Mouse (Mus musculus): Measurements from ENCODE around the gene Maml2.
A peak's percentile ranks its signal among the peaks of the same experiment; 100 is the strongest.

Gene Maml2

DNA sequence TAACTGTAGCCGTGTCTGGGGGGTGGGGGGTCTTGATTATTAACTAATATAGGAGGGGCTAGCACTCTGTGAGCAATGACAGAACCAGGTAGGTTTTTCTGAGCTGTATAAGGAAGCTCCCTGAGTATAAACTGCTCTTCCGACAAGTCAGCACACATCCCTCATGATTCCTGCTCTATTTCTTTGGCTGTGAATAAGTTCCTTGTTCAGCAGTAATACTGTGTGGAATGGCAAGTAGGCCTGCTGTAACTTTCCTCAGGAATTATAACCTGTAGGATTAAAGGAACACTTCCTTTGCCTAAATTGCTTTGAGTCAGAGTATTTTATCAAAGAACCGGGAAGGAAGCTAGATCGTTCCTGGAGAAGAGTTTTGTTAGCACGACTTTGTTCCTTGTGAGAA is 283.4 kb downstream of the Maml2 start:
- no peak for DNase-seq

- no peak for DNase-seq
Measured at GRCm38 (mm10) chr9:13583952-13584351, 286.2 kb downstream of the Maml2 start.

- DNase-seq, result no peak
Measured at GRCm38 (mm10) chr9:13584435-13584834, 286.7 kb downstream of the Maml2 start.

DNA sequence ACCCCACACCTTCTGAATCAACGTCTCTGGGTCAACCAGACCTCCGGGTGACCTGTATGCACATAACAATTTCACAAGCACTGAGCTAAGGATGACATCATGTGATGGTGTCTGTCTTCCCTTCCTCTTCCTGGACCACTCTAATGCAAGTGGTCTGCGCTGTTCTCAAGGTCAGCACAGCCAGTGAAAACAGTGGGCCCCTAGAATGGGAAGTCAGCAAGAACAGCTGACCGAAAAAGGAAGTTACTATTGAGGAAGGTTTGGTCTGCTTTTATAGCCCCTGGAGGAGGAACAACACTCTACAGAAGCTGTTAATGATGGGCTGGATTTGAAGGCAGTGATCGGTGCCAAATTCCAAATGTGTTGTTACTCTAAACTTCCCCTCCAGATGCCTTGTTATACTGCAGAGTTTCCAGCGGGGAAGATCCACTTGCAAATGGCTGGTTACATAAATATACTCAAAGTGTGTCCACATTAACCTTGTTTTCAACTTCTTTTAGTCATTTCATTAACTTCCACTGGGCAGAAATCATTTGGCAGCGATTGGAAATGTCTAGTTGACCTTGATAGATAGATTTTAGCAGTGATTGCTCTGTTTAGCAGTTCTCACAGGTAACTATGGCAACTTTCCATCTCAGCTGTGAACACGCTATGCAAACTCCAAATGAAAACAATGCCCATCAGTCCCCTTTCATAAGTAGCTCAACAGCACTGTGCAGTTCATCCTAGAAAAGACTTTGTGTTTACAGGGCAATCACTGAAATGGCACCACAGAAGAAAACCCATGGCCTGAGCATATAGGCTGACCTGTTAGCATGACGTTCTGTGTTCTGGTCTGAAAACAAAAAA is 289.6 kb downstream of the Maml2 start:
- DNase-seq, result peak; percentile 14

- DNase-seq, result no peak
Measured at GRCm38 (mm10) chr9:13588786-13589185, 291.0 kb downstream of the Maml2 start.

DNA sequence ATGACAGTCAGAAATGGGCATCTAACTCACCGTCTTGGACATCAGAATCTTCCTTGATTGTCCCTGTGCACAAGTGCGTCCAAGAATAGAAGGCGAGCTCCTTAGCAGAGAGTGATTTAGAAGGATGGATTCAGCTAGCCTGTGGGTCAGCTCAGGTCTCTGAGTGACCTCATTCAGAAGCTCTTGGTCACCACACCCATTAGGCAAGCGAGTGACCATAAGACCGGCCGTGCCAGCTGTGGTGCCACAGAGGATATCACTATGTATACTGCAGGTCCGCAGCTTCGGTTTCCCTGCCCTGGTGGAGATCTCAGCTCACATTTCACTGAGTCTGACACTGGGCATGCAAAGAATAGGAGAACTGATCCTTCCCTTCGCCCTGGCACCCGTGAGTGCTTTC is 294.9 kb downstream of the Maml2 start:
- DNase-seq, result no peak

GRCm38 (mm10) chr9:13597736-13598135 is 300.0 kb downstream of the Maml2 start:
- no peak for DNase-seq

GRCm38 (mm10) chr9:13598596-13599333 is 301.0 kb downstream of the Maml2 start:
- DNase-seq, result no peak

DNA sequence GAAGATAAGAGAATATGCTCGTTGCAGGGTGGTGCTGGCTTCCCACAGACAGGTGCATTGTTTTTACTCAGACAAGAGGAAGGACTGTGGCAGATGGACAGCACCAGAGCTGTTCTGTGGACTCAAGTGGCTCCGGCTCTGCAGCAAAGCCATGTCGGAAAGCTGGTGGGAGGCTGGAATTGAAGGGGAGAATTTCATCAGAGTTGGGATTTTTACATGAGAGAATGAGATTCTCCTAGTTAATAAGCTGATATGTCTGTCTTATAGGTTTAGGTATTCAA is 301.5 kb downstream of the Maml2 start:
- DNase-seq, result no peak

DNA sequence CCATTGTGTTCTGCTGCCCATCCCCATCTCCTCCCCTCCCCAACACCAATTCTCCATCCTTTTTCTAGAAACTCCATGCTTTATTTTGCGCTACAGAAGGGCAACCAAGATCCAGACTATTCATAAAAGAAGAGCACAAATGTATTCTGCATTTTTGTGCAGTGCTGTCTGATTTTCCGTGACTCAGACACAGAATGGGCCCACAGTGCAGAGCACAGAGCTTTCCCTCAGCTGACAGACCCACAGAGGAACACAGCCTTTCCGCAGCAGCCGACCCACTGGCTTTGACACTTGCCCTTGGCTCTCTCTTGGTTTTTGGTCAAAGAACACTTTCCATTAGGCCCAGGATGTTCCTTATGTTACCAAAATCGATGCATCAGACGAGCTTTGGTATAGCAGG is 302.0 kb downstream of the Maml2 start:
- DNase-seq, result no peak

- no peak for DNase-seq
Measured at GRCm38 (mm10) chr9:13601729-13602128, 304.0 kb downstream of the Maml2 start.

- DNase-seq, result no peak
Measured at GRCm38 (mm10) chr9:13603533-13604143, 305.9 kb downstream of the Maml2 start.

DNA sequence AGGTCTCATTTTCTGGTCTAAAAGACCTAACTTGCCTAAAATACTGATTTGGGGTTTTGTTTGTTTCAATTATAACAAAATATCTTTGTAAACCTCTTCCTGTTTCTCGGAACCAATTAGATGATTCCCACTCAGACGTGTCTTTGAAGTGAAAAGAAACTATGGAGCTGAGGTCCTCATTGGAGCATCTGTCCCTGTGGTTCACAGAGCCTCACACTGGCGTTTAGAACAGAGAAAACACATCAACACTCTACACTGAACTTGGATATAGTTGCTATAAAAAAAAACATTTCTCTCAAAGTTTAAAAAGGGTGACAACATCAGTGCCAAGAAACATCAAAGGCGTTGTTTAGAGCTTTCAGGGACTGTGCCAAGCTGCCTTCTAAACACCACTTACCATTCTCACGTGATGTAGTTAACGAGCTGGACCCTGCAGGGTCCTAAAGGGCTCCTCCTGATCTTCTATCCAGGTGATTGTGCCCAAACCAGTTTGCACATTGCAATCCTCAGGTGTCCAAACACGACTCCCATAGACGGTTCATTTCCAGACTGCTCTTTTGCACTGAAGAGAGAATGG is 309.9 kb downstream of the Maml2 start:
- DNase-seq, result no peak

GRCm38 (mm10) chr9:13608532-13609071 is 310.8 kb downstream of the Maml2 start:
- DNase-seq, result no peak

DNA sequence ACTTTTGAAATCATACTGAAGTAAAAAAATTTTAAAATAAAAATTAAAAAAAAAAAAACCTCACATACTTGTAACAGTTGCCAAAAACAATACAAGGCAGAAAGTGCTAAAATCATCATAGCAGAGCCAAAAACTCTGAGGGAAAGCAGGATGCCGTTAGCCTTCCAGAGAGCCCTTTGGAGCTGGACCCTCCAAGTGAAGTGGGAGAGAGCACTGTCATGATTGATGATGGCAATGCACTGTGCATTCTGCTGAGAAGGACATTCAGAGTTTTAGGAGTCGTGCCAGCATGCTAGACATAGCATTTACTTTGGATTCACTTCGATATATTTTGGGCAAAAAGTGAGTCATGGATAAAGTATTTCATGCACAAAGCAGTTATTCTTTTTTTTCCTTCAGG is 313.8 kb downstream of the Maml2 start:
- DNase-seq, result no peak

GRCm38 (mm10) chr9:13612371-13612770 is 314.6 kb downstream of the Maml2 start:
- DNase-seq, result no peak

- DNase-seq, result no peak
Measured at GRCm38 (mm10) chr9:13613325-13614268, 315.8 kb downstream of the Maml2 start.

DNA sequence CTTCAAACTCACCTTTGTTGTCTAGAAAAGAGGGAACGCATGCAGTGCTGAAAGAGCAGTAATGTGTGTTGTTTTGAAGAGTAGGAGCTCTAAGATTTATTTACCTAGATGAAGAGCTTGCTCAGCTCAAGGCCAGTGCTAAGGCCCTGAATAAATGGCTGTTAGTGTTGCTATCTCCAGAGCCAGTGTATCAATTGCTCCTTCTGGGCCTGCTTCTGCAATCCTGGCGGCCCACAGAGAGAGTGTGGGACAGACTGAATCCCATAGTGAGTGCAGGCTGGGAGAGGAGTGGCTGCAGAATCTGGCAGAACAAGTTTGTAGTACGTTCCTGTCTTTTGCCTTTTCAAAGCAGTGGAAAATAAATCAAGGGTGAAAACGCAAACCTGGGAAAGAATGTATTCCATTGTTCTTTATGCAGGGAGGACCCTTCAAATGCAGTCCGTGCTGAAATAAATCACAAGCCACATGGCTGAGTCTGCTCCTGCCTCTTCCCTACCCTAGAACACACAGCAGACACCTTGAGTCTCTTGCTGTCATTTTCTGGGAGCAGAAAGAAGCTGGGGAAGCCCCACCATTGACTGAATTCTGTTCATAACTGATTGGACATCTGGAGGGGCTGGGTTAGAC is 318.7 kb downstream of the Maml2 start:
- no peak for DNase-seq

- no peak for DNase-seq
Measured at GRCm38 (mm10) chr9:13620794-13621193, 323.0 kb downstream of the Maml2 start.

DNA sequence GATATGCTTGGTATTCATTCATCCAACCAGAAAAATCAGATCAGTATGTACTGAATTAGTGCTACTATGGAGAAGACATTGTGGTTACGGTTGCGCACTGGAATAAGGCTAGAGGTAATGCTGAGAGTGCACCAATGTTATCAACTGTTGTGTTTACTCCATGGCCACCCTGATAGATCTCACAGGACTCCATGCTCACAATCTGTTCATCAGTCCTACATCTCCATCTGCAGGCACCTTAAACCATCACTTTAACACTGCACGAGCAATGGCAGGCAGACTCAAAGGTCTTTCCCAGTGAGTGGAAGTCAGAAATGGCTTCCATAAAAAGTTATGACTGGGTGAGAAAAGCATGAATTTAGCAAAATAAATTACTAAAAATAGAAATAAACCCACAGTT is 324.2 kb downstream of the Maml2 start:
- DNase-seq, result no peak

GRCm38 (mm10) chr9:13622426-13622825 is 324.7 kb downstream of the Maml2 start:
- no peak for DNase-seq
